Mouse (Mus musculus) 3T3-L1 (cell line): ENCODE results near the gene Asb4.
"Not testable (repeated sequence)": the region's sequence is repeated elsewhere in the genome, so short reads cannot be mapped to it uniquely, and the experiment has no call there.

Source experiments
- DNase-seq: peaks from one replicate; pipeline ENCODE4 v3.0.0-alpha.2; 2015; ENCODE audit warnings: low read depth, low spot score

Asb4 gene

DNA sequence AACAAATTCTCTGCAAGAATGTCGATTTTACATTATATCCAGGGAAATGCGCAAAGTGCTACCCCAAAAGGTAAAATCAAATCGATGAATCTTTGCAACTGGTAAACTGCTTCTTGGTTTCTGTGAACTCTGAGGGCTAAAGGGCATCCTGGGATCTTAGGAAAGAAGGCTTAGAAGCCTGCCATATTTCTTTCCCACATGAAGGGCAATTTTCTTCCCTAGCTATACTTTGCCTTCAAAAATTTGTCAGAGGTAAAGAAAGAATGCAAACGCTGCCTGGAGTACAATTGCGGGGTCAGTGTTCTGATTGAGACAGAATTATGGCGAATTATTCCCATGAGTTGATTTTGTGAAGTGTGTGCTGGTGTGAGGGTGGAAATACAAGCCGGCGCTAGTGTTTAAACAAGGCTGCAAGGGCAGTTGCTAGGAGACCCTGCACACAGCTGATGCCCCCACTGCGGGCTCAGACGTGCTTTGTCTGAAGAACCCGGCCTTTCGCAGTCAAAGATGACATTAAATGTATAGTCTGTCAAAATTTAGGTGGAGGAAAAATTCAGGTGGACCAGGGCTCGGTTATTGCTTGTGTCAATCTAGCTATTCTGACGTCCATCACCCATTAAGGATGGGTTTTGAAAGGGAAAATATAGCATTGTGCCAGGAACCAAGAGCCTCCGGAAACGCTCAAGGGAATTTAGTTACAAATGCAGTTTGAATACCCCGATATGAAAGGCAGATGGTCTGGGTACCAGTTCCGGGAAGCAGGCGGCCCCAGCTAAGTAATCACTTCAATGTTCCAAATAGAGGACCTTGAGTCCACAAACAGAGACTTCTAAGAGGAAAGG lies at the start of gene Asb4:
TSS of gene Asb4 (plus strand) at position 51 of the 842 bp plus-strand sequence.
- no peak for DNase-seq

DNA sequence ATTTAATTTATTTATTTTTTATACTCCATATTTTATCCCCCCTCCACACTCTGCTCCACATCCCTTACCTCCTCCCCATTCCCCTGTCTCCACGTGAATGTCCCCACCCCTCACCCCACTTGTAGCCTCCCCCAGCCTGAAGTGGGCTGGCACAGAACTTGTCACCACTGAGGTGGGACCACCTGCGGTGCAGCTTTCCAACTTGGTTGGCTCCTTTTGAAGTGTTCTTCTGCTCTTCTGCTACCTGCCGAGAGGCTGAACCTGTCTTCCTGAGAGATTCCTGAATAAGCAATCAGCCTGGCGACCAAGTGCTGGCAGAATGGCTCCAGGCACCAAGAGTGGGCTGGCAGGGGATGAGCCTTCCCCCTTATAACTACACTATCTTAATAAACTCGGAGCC lies 49.2 kb upstream of the Asb4 start:
- DNase-seq, result no peak

DNA sequence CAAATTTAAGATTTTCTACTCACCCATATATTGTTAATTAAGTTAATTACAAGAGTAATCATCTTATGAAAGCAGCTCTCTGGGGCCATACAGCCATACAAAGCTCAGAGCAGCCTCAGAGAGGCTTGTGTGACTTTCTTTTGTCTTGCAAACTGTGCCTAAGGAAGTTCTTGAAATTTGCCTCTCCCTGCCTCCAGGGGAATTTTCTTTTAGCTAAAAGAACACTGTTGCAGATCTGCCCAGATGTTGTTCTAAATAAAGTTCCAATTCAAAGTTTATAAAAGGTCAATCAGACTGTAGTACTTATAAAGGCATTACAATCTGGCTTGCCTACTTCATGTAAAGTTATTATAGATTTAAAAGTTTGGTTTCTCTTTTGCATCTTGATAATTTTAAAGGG lies 47.2 kb upstream of the Asb4 start:
- not testable (repeated sequence) for DNase-seq

DNA sequence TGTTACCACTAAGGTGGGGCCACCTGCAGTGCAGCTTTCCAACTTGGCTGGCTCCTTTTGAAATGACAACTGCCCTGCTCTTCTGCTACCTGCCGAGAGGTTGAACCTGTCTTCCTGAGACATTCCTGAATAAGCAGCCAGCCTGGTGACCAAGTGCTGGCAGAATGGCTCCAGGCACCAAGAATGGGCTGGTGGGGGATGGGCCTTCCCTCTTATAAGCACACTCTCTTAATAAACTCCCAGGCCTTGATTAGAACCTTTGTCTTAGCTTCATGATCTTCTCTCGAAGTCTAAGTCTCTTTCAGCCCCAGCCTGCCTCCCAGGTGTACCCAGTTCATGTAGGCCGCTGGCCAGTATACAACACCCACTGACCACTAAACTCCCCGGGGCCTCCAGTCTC lies 44.4 kb upstream of the Asb4 start:
- not testable (repeated sequence) for DNase-seq

DNA sequence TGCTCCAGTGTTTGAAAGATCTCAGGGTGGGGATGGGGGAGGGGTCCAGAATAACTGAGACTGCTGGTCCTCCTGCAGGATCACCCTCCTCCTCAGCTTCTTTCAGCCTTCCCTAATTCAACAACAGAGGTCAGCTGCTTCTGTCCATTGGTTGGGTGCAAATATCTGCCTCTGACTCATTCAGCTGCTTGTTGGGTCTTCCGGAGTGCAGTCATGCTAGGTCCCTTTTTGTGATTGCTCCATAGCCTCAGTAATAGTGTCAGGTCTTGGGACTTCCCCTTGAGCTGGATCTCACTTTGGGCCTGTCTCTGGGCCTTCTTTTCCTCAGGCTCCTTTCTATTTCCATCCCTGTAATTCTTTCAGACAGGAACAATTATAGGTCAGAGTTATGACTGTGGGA lies 43.9 kb upstream of the Asb4 start:
- DNase-seq, result not testable (repeated sequence)

DNA sequence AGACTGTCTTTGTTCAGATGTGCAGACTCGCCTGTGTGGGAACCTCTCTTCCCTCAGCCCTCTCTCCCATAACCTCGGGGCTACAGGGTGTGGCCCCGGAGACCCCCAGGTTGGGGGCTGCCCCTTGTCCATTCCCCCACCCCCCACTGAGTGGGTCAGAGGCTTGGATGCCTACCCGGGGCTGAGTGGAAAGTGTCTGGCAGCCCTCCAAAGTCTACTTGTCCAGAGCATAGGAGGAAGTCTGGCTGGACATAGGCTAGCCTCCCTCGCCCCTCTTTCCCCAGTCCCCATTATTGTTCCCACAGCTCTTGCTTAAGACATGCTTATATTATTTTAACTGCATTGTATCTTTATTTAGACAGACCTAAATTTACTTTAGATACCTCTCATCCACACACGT lies 38.9 kb upstream of the Asb4 start:
- DNase-seq, result no peak

DNA sequence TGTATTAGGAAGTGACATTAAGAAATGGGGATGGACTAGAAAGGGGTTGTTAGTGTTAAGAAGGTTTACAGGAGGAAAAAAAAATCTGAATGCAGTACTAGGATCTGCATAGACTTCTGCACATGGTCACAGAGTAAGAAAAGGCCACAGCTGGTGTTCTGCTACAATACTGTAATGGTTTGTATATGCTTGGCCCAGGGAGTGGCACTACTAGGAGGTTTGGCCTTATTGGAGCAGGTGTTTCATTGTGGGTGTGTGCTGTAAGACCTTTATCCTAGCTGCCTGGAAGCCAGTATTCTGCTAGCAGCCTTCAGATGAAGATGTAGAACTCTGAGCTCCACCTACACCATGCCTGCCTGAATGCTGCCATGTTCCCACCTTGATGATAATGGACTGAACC lies 25.3 kb upstream of the Asb4 start:
- no peak for DNase-seq

DNA sequence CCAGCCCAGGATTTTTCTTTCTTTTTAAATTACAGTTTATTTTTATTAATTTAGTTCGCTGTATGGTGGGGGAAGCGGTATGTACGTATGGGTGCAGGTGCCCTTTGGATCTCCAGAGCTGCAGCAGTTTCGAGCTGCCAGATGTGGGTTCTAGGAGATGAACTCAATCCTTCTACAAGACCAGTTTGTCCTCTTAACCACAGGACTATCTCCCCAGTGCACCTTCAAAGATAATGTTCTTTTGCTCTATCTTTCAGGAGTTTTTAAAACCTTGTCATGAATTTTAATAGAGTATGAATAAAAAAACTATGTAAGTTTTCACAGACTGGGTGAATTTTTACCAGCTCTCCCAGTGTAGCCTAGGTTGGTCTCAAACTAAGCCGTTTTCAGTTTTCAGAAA lies 22.8 kb upstream of the Asb4 start:
- no peak for DNase-seq

DNA sequence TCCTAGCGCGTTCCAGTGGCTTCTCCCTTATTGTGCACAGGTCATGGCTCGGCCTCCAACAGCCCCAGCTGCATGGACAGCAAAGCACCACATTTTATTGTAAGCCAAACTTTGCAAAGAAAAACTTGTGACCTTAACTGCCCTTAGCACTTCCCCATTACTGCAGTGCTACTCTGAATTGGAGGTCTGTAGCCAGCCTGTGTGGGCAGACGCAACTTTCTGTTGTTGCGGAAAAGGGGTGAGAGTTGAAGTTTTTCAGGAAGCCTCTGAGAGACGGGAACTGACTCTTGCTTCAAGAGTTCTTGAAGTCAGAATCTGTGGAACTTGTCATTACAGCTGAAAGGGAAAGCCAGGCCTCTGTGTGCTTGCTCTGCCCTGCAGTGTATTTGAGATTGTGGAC lies 21.2 kb upstream of the Asb4 start:
- no peak for DNase-seq

DNA sequence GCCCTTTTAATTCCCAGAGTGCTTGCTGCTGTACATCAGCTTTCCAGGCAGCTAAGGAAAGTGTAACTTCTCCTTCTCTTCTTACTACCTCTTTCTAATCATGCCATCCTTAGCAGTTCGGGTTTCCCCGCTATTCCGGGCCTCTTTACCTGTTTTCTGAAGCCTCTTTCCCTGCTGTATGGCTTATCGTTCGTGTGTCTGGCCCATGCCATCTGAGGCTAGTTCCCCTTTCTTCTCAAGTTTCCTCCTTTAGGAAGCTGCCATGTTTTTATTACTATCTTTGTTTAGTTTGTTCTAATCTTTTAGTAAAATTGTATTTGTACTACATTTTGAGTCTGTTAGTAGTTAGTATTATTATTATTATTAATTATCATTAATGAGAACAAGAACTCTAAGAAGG lies 17.3 kb upstream of the Asb4 start:
- DNase-seq, result no peak

DNA sequence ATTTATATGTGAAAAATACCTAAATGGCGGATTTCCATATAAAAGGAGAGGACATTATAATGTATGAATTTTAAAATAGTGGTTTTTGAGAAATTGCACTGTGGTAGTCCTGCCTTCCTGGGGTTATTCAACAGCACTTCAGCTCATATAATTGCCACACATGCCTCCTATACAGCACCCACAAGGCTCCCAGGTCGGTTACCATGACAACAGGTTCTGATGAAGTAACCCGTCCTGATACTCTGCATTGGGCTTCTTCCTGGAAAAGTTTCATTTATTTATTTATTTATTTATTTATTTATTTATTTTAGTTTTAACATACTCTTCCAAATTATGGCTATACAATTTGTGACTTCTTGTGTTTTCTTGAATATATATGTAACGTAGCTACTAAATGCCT lies 6.3 kb upstream of the Asb4 start:
- DNase-seq, result no peak

DNA sequence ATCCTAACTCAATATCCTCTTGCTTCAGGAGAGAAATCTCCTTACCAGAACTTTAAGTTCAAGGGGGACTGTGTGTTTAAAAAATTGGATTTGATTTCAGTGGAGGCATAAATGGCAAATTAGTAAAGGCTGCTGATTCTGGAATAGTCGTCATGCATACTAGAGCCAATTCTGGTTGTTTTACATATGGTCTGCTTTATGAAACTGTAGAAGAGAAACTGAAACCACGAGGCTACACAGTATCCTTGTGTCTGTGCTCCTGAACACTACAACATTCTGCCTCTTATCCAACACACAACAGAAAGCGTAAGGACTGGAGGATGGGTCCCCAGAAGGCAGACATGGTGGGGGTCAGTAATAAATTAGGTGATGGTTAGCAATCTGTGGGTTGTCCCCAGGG lies 4.1 kb upstream of the Asb4 start:
- DNase-seq, result peak; percentile 18

DNA sequence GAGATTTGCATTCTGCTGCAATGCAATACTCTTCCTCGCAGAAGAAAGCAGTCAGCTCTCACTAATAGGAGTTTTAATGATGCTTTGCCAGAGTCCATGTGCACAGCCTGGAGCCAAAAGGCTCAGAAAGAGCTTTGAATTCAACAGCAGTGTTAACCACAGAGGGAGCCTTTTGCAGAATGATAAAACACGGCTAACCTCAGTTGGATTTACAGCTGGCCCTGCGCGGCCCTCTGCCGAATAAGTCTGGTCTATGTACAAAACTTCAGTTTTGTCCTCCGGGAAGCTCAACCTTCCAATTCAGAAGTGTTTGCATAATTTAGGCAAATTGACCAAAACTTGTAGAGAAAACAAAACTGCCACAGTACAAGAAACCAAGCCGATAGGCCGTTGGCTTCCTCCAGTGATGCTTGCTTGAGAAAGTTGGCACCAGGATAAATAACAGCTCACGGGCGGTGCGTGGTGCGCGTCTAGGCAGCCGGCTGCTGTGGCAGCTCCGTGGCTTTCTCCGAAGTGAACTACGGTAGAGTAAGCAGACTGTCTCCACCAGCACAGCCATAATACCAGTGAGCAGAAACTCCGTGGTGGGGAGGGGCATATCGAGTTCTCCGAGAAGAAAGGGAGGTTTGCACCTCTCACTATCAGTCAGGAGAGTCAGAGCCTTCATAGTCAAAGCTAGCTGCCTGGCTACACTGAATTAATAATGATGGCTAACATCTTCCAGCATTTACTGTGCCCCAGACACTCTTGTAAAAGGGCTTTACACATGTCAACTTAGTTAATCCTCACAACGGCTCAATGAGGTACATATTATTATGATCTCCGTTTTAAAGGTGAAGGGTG lies 3.2 kb upstream of the Asb4 start:
- DNase-seq, result no peak

DNA sequence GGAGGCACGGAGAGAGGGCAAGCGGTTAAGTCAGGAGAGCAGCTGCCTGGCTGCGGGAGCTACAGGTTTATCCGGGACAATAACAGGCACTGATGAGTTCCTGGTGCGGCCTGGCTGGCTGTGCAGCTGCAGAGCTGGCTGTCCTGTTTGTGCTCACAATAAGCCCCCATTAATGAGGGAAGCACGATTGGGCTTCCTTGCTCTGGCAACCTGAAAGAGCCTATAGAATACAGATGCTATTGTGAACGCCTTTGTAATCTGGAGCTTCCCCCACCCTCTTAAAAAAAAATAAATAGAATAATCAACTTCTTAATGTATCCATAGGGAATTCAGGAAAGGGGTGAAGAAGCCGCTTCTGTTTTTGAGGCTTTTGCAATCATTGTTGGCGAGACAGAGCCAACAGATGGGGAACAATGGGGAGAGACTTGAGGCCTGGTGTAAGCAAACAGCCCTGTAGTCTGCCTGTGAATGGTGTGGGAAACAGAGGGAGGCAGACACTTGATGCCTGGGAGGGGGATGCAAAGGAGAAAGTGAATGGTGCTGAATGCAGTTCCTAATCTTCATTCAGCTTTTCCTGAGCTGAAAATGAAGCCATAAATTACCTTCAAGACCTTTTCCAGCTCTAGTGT lies 2.4 kb upstream of the Asb4 start:
- no peak for DNase-seq

DNA sequence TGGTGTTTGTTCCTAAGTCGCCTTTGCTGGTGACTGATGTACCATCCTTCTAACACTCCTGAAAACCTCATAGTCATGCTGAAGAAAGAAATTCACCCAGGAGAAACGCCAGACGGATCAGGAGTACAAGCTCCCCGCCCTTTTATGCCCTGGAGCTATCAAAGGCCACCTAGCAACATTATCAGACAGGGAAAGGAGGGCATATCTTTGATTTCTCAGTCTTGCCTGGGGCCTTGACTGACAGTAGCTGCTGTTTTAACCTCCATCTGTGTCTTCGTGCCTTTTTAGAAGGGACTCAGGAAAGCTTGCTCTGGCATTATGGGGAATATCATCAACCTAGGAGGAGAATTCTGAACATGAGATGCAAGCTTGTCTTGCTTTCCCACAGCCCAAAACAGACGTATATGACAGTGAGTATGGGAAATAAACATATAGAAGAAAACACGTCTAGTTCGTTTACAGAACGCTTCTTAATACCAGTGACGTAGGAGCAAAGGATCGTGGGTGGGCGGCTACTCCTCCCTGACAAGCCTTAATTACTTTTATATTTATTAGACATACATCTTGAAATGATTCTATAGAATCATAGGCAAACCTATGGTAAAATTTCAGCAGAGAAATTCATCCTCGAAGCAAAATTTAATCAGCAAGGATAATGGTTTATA lies 1.1 kb upstream of the Asb4 start:
- no peak for DNase-seq

DNA sequence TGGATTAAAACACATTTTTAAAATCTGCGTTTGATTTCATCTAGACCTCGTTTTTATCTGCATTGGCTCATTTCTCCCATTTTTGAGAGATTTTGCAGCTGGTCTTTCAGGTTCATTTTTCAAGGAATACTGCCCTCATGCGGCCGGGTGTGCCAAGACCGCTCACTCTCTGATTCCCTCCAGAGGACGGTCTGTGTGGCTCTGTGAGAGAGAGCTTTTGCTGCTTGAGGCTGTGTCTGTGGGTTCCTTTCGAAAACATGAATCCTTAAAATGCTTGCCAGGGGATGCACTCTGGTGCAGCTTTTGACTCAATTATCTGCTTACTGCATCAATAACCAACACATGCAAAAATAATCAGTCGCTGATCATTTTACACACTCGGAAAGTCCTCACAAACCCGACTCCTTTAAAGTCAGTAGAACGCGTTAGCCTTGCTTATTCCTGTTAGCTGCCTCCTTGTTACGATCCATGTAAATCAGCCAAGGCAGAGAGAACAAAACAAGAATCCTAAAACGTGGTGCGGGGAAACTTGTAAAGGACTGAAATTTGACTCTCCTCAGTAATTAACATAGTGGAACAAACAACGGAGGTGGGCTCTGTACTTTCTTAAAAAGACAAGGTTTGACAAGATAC lies 487 bp upstream of the Asb4 start:
- peak; percentile 82 for DNase-seq

DNA sequence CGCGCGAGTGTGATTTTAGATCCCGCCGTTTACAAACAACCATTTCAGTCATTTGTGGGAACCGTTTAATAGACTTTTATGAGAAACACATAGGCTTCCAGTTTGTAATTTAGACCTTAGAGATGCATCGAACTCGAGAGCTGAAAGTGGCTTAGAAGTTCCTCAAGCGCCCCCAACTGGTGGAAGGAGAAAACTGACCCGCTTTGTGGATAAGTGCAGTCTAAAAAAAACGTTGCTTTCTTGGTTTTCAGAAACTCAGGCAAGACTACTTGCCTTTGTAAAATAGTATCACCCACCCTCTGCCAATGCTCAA lies 948 bp downstream of the Asb4 start:
- DNase-seq, result peak; percentile 74

DNA sequence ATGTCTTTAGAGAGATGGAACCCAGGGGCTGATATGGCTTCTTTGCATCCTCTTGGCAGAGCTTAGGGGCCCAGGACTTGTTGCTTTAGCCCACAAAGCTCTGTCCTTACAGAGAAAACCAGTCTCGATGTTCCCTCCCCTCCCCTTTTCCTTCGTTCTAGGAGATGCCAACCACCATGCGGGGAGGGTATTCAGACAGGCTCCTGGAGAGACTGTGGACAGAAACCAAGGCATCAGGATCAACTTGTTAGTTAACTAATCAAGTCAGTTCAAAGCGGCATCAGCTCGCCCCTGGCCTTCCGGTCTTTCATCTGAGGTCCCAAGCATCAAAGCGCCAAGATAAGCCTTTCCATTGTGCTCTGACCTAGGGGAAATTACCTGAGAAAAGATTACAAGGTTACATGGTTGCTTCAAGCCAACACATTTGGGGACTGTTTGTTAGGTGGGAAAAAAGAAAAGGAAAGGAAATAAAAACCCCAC lies 2.0 kb downstream of the Asb4 start:
- no peak for DNase-seq

DNA sequence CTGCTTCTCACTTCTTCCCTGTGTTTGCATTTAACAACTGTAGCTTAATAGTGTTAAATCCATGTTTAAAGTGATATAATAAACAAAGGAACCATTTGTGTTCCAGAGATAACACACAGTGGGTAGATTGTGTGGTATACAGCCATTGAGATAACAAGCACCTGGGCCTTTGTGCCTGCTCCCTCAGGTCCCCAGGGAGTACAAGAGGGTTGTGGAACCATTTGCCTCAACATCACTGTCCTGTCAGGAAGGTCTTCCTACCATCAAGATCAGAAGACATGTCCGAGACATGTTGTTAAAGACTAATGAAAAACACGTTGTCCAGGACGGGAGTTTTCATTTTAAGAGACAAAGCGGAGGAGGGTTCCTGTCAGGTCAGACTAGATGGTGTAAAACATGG lies 3.3 kb downstream of the Asb4 start:
- DNase-seq, result no peak

DNA sequence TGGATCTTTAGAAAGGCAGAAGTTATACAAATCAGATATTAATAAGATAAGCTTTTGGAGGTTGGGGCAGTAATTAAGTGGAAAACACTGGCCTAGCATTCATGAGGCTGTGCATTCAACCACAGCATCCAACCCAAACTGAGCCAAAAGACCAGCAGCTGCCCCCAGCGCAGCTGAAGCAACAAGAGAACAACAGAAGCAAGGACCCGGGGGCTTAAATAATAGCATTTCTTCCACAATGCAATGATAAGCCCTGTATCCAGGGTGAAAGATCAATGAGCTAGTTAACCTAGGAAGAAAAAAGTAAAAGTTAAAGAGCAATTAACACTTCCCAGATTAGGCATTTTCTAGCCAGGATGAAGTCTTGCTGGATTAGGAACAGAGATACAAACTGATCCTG lies 4.2 kb downstream of the Asb4 start:
- no peak for DNase-seq

DNA sequence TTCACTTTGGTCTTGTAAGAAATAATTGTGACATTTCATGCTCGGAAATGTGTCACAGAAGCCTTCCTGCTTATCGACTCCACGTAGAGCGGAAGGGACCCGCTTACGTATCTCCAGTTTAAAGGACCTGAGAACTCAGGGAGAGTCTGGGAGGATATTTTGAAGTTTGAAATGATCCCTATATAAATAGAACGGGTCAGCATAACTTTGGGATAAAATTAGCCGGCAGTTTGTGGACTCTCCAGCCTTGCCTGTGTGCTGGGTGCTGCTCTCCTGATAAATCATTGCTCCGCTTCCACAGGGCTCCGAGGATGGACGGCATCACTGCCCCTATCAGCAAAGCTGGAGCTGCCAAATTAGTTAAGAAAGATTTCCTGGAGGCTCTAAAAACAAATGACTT lies 7.1 kb downstream of the Asb4 start:
- no peak for DNase-seq

DNA sequence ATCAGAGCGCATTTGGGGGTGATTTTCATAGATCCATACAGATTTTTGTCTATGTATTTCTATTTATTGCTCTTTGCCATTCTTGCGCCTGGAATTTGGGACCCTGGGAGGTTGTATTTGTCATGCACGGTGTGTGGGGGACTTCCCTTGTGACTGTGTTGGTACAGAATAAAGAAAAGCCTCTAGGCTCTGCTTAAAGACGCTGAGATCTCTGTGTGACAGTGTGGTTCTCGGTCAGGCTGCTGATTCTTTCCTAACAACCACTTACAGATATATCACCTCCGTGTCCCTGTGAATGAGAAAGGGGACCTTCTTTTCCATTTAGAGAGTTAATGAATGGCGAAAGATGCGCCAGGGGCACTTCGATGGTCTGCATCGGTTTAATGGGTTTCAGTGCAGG lies 7.8 kb downstream of the Asb4 start:
- no peak for DNase-seq
